Mouse (Mus musculus) megakaryocyte, embryonic 14.5 days (primary cell): ENCODE measurements at regions not wholly inside any gene's neighbourhood (a gene's known extent, or its start where the extent isn't known, plus 50 kb on each side); places are given as distances from the start of the nearest gene placed in this dataset.

ENCODE experiments used
- H3K27me3 ChIP-seq: replicated peaks from 2 replicates; pipeline ENCODE3; 2012; ENCODE audit warnings: inconsistent platforms
- H3K36me3 ChIP-seq: replicated peaks from 2 replicates; pipeline ENCODE3; 2012; ENCODE audit warnings: low read length, inconsistent platforms, mixed read lengths
- H3K4me1 ChIP-seq: 2 replicates; pipeline ENCODE4 v1.6.1; 2012; ENCODE audit warnings: inconsistent platforms
- H3K4me3 ChIP-seq: replicated peaks from 2 replicates; pipeline ENCODE3; 2012; ENCODE audit warnings: moderate library complexity, mild to moderate bottlenecking, inconsistent platforms
- H3K9me3 ChIP-seq: 2 replicates; pipeline ENCODE4 v1.6.1; 2012; ENCODE audit warnings: inconsistent platforms
- FLI1 ChIP-seq: IDR thresholded peaks from 2 replicates; pipeline ENCODE4 v1.6.1; 2012; ENCODE audit warnings: low read length, inconsistent platforms, mixed read lengths
- GATA1 ChIP-seq: IDR thresholded peaks from 3 replicates; pipeline ENCODE4 v1.6.1; 2012; ENCODE audit warnings: mixed read lengths, low read length, inconsistent platforms, borderline replicate concordance

DNA sequence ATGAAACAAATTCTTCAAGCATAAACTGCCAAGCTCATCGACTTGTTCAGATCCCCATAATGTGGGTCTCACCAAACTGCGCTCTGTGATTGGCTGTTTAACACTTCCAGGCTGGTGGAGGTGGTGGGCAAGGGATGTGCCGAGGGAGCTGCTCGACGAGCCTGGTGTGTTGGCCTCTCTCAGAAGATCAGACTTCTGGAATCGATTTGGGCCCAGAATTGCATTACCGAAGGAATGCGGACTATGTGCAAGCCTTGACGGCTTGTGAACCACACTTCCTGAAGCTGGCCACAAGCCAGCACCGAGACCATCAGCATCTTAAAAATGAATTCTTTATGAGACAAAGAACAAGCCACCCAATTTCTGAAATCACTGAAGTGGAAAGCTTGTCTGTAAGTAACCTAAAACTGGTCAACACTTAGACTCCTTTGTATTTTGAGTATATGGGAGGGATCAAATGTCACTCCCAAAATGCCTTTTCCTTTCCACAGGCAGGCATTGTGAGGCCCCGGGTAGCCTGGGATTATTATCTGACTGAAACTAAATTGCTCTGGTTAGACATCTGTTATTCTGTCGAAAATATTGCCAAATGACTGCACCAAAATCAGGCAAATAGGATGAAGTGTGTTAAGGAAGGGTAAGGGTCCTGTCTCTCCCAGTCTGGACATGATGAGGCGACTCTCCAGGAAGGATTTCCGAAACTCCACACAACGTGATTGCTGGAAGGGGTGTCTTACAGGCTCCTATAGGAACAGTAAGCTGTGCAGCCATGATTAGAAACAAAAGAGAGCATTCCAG lies 318.4 kb downstream of the Sorl1 start:
- Histone ChIP-seq H3K36me3 (no peaks in the 10 kb centered on the region), H3K27me3 (no peaks in the 10 kb centered on the region), H3K9me3 (peaks cover 6% of the 10 kb centered on the region; the same call in 1 of the 2 replicates), H3K4me1 (no peaks in the 10 kb centered on the region), H3K4me3 (no peak overlapping the region)
- TF ChIP-seq FLI1, result no peak
- TF ChIP-seq GATA1, result no peak

GRCm38 (mm10) chr9:41804711-41805331 lies 319.3 kb downstream of the Sorl1 start:
- no peaks in the 10 kb centered on the region for H3K4me1 ChIP-seq
- peaks cover 6% of the 10 kb centered on the region; the same call in 1 of the 2 replicates for H3K9me3 ChIP-seq
- no peak overlapping the region for H3K4me3 ChIP-seq
- no peaks in the 10 kb centered on the region for H3K36me3 ChIP-seq
- no peaks in the 10 kb centered on the region for H3K27me3 ChIP-seq
- TF ChIP-seq GATA1 (no peak), FLI1 (no peak)

DNA sequence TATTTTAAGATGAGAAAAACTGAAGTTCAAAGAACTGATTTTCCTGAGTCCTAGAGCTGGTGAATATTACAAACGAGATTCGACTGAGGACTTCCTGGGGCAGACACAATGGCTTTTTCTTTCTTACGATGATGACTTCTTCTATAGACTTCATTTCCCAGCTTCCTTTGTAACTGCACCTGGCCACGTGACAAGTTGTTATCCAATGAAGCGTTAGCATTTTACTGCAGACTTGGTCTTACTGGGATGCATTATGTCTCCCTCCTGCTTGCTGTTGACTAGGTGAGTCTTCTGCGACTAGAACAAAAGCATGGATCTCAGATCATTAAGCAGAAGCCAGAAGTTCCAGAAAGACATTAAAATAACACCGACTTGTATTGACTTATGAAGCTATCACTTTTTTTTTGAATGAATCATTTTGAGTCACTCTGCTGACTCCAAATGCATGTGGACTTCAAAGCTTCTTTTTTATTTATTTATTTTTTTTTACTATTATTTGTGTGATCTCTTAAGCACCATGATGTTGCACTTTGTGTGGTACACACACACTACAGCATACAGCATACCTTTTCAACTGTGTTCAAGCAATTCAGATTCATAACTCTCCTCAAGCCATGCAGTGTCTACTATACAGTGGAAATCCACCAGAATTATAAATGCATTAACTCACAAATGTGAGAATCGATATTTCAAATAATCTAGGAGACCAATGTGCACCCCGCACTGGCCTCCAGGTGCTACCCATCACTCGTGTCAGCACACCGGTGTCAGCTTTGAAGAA lies 320.2 kb downstream of the Sorl1 start:
- H3K4me3 ChIP-seq, result no peak overlapping the region
- no peaks in the 10 kb centered on the region for H3K4me1 ChIP-seq
- H3K9me3 ChIP-seq, result peaks cover 6% of the 10 kb centered on the region; the same call in 1 of the 2 replicates
- H3K27me3 ChIP-seq, result no peaks in the 10 kb centered on the region
- TF ChIP-seq FLI1 (no peak), GATA1 (no peak)
- H3K36me3 ChIP-seq, result no peaks in the 10 kb centered on the region

GRCm38 (mm10) chr9:41801376-41801775 lies 322.7 kb downstream of the Sorl1 start:
- Histone ChIP-seq H3K4me3 (no peak overlapping the region), H3K27me3 (no peaks in the 10 kb centered on the region), H3K36me3 (no peaks in the 10 kb centered on the region), H3K9me3 (peaks cover 3% of the 10 kb centered on the region; the same call in 1 of the 2 replicates), H3K4me1 (no peaks in the 10 kb centered on the region)
- TF ChIP-seq FLI1 (no peak), GATA1 (no peak)

DNA sequence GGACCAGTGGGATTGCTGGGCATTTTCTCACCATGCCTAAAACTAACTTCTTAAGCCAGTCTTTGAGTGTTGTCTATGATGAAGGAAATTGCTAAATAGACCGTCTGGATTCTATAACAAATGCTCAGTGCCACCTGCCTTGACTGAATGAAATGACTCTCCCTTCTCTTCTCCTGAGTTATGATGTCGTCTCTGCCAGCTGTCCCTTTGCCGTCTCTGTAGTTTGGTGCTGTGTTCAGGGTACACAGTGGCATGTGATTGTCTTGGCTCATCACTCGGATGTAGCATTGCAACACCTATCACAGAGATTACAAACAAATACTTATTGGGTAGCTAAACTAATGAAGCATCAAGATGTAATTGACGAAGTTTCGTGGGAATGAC lies 331.3 kb downstream of the Sorl1 start:
- no peaks in the 10 kb centered on the region for H3K4me1 ChIP-seq
- no peak overlapping the region for H3K4me3 ChIP-seq
- H3K9me3 ChIP-seq, result no peaks in the 10 kb centered on the region
- no peaks in the 10 kb centered on the region for H3K27me3 ChIP-seq
- H3K36me3 ChIP-seq, result no peaks in the 10 kb centered on the region
- TF ChIP-seq GATA1 (no peak), FLI1 (no peak)

GRCm38 (mm10) chr9:41792173-41792829 lies 331.8 kb downstream of the Sorl1 start:
- TF ChIP-seq FLI1 (no peak), GATA1 (no peak)
- Histone ChIP-seq H3K27me3 (no peaks in the 10 kb centered on the region), H3K4me1 (no peaks in the 10 kb centered on the region), H3K36me3 (no peaks in the 10 kb centered on the region), H3K9me3 (no peaks in the 10 kb centered on the region), H3K4me3 (no peak overlapping the region)

DNA sequence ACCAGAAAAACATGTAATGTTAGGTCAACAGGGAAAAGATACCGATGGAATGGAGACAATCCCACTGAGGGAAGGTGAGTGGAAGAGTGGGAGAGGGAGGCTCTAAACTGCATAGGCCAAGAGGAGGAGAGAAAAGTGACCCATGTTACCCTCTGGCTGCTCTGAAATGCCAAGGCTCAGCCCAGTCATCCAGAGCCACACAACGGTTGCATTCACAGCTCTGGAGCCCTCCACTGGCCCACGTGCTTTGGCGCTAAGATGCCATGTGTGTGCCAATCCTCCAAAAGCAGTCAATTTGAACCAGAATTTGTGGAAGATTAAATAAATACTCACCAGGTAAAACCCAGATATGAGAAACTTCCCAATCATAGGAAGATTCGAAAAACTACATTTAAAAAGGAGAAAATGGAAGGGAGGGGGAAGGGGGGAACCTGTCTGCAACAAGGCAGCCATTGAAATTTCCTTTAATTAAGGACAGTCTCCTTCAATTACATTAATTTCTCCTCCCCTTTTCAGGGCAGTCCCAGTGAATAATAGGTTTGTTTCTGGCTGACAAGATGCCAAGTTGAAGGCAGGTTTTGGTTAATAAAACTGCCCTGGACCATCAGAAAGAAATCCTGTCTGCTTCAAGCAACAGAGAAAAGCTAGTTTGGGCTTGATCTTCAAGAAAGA lies 332.5 kb downstream of the Sorl1 start:
- Histone ChIP-seq H3K4me3 (no peak overlapping the region), H3K9me3 (no peaks in the 10 kb centered on the region), H3K36me3 (no peaks in the 10 kb centered on the region), H3K27me3 (no peaks in the 10 kb centered on the region), H3K4me1 (no peaks in the 10 kb centered on the region)
- TF ChIP-seq GATA1, result no peak
- no peak for TF ChIP-seq FLI1

- H3K36me3 ChIP-seq, result no peaks in the 10 kb centered on the region
- no peak overlapping the region for H3K4me3 ChIP-seq
- H3K27me3 ChIP-seq, result no peaks in the 10 kb centered on the region
- no peak for TF ChIP-seq FLI1
- TF ChIP-seq GATA1, result no peak
- H3K9me3 ChIP-seq, result no peaks in the 10 kb centered on the region
- H3K4me1 ChIP-seq, result no peaks in the 10 kb centered on the region
Observed at GRCm38 (mm10) chr9:41785131-41785530, 339.0 kb downstream of the Sorl1 start.
